9 mouse cellular contexts compared by ENCODE assay signal in the genomic region with DNA sequence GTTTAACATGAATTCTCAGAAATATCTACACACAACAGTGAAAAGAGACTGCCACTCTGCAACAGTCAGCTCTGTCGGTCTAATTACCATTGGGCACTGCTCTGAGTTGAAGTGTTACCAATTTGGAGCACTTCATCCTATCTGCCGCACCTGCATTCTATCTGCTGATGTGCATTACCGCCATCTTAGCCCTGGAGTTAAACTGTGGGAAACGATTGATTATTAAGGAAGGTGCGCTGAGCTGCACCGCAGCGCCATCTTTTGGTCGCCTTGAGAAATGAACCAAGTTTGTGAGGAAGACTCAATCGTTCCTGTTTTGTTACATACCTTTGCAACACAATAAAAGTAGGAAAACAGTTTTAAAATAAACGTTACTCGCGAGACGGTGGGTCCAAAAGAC.
DNase-seq lines count a peak whose midpoint lies in the region; ATAC-seq and TF ChIP-seq lines count a peak whose summit lies in the region.
"Had no signal": no experiment of that assay in that cellular context is flagged by ENCODE, and none has a peak within 500 bp of the region (broad histone marks: within the 10 kb centered on the region; RNA-seq: fewer than 3 reads in every experiment).

No protein-coding gene starts in this region.

- peak; percentile 67; the same call in 1 of the 2 replicates for TF ChIP-seq CTCF in embryonic fibroblast, embryonic 13.5 days (IDR thresholded peaks at IDR 0.05; ENCODE audit: borderline replicate concordance, insufficient read depth, low read length)
- no peak for TF ChIP-seq CTCF in thymus, adult 2 months (IDR thresholded peaks at IDR 0.05; ENCODE audit: borderline replicate concordance, control insufficient read depth, extremely low read depth, insufficient read depth, low read length, poor library complexity)

- 4% methylated on average over 13 of the region's 13 CpGs for WGBS in heart, embryonic 15.5 days
- WGBS in midbrain, embryonic 12.5 days: 7% methylated on average over 13 of the region's 13 CpGs
- 20% methylated on average over 13 of the region's 13 CpGs for WGBS in thymus, adult 2 months

- H3K4me2 ChIP-seq in heart, embryonic 15.5 days: peak overlapping the region; percentile 29; the same call in 1 of the 2 replicates
- H3K4me2 ChIP-seq in midbrain, embryonic 12.5 days (replicated peaks): 0 out of 2 replicates have a peak overlapping the region, but pooled peaks have one; percentile 28
- H3K4me2 ChIP-seq: lung, embryonic 15.5 days had no signal

- TF ChIP-seq POLR2A in embryonic fibroblast, embryonic 13.5 days (IDR thresholded peaks at IDR 0.05; ENCODE audit: low read depth, low read length): no peak
- TF ChIP-seq POLR2A in thymus, adult 2 months (IDR thresholded peaks at IDR 0.05; ENCODE audit: control insufficient read depth, extremely low read depth, insufficient read depth, low read length, poor library complexity): no peak

- ATAC-seq in heart, embryonic 15.5 days (replicated peaks; ENCODE audit: insufficient number of reproducible peaks, insufficient read depth, low FRiP score, low read depth): no peak
- ATAC-seq in midbrain, embryonic 12.5 days (ENCODE audit: low FRiP score, low read depth): peak; percentile 78

- H3K9me3 ChIP-seq in heart, embryonic 15.5 days (replicated peaks): no peaks in the 10 kb centered on the region
- no peaks in the 10 kb centered on the region for H3K9me3 ChIP-seq in midbrain, embryonic 12.5 days
- H3K9me3 ChIP-seq: lung, embryonic 15.5 days had no signal

- DNase-seq in heart, adult 18-20 months: no peak
- peak; percentile 65 for DNase-seq in WW6 (ENCODE audit: low read depth, low spot score)
- DNase-seq in layer of hippocampus, adult 11-12 months (ENCODE audit: low spot score): peak; percentile 41
- DNase-seq in thymus, postnatal 25 days: no peak
- no peak for DNase-seq in thymus, adult 2 months

- H3K4me1 ChIP-seq in heart, embryonic 15.5 days (replicated peaks): no peaks in the 10 kb centered on the region
- H3K4me1 ChIP-seq in embryonic fibroblast, embryonic 13.5 days (ENCODE audit: control insufficient read depth, insufficient read depth, low read length): no peaks in the 10 kb centered on the region
- H3K4me1 ChIP-seq in midbrain, embryonic 12.5 days: no peaks in the 10 kb centered on the region
- H3K4me1 ChIP-seq in thymus, adult 2 months (replicated peaks; ENCODE audit: control insufficient read depth, insufficient read depth, low read length): no peaks in the 10 kb centered on the region
- H3K4me1 ChIP-seq: lung, embryonic 15.5 days had no signal

- no peak overlapping the region for H3K9ac ChIP-seq in heart, embryonic 15.5 days
- H3K9ac ChIP-seq in midbrain, embryonic 12.5 days (replicated peaks): no peak overlapping the region
- H3K9ac ChIP-seq: lung, embryonic 15.5 days had no signal

- H3K27me3 ChIP-seq in heart, embryonic 15.5 days: no peaks in the 10 kb centered on the region
- no peaks in the 10 kb centered on the region for H3K27me3 ChIP-seq in midbrain, embryonic 12.5 days
- H3K27me3 ChIP-seq in thymus, adult 2 months (ENCODE audit: control insufficient read depth, insufficient read depth, low read length): no peaks in the 10 kb centered on the region
- H3K27me3 ChIP-seq: lung, embryonic 15.5 days had no signal

- H3K4me3 ChIP-seq in heart, embryonic 15.5 days: no peak overlapping the region
- H3K4me3 ChIP-seq in embryonic fibroblast, embryonic 13.5 days (ENCODE audit: insufficient read depth, low read length): no peak overlapping the region
- H3K4me3 ChIP-seq in midbrain, embryonic 12.5 days: no peak overlapping the region
- H3K4me3 ChIP-seq in thymus, adult 2 months (ENCODE audit: control insufficient read depth, insufficient read depth, low read length): no peak overlapping the region
- H3K4me3 ChIP-seq: lung, embryonic 15.5 days had no signal

- no peak overlapping the region for H3K27ac ChIP-seq in heart, embryonic 15.5 days
- H3K27ac ChIP-seq in embryonic fibroblast, embryonic 13.5 days (ENCODE audit: insufficient read depth, low read length): no peak overlapping the region
- no peak overlapping the region for H3K27ac ChIP-seq in midbrain, embryonic 12.5 days (replicated peaks)
- H3K27ac ChIP-seq in thymus, adult 2 months (ENCODE audit: control insufficient read depth, insufficient read depth, low read length): no peak overlapping the region
- H3K27ac ChIP-seq: lung, embryonic 15.5 days had no signal

- H3K36me3 ChIP-seq in heart, embryonic 15.5 days: no peaks in the 10 kb centered on the region
- no peaks in the 10 kb centered on the region for H3K36me3 ChIP-seq in midbrain, embryonic 12.5 days
- no peaks in the 10 kb centered on the region for H3K36me3 ChIP-seq in thymus, adult 2 months (ENCODE audit: control insufficient read depth, insufficient read depth, low read length)
- H3K36me3 ChIP-seq: lung, embryonic 15.5 days had no signal

Comparison
In these comparisons a context has a peak if more than half of its experiments do, and no peak if none do; other contexts are left out.
1. DNase-seq: peak in WW6 (single experiment) and layer of hippocampus, adult 11-12 months (single experiment); none in heart, adult 18-20 months (0 of 2), thymus, postnatal 25 days (single experiment) and thymus, adult 2 months (single experiment).